Mouse (Mus musculus): ENCODE data around the gene D630036H23Rik.
"Not testable (repeated sequence)": the region's sequence is repeated elsewhere in the genome, so short reads cannot be mapped to it uniquely, and the experiment has no call there.

D630036H23Rik gene

GRCm38 (mm10) chr12:36381441-36382340 is at the start of gene D630036H23Rik, which contains the start of gene Ispd:
D630036H23Rik (minus strand) TSS chr12:36382181.
Ispd (plus strand) TSS chr12:36381450.
- in situ Hi-C loops (cut with MboI; ENCODE audit: low pct_unique_long_range_greater_than_20kb in 1 of 2, low sequenced_read_pairs in 2 of 2, unreplicated experiment in 1 of 2), result no loop called here

- in situ Hi-C loops (cut with MboI; ENCODE audit: low pct_unique_long_range_greater_than_20kb in 1 of 2, low sequenced_read_pairs in 2 of 2, unreplicated experiment in 1 of 2), result no loop called here
Measured at GRCm38 (mm10) chr12:36426163-36427045, 44.4 kb upstream of the D630036H23Rik start.

GRCm38 (mm10) chr12:36425258-36425657 is 43.3 kb upstream of the D630036H23Rik start:
- in situ Hi-C loops (cut with MboI; ENCODE audit: low pct_unique_long_range_greater_than_20kb in 1 of 2, low sequenced_read_pairs in 2 of 2, unreplicated experiment in 1 of 2), result no loop called here

GRCm38 (mm10) chr12:36423677-36424076 is 41.7 kb upstream of the D630036H23Rik start:
- in situ Hi-C loops (cut with MboI; ENCODE audit: low pct_unique_long_range_greater_than_20kb in 1 of 2, low sequenced_read_pairs in 2 of 2, unreplicated experiment in 1 of 2), result no loop called here

GRCm38 (mm10) chr12:36395115-36395514 is 13.1 kb upstream of the D630036H23Rik start:
- in situ Hi-C loops (cut with MboI; ENCODE audit: low pct_unique_long_range_greater_than_20kb in 1 of 2, low sequenced_read_pairs in 2 of 2, unreplicated experiment in 1 of 2), result no loop called here

- in situ Hi-C loops (cut with MboI; ENCODE audit: low pct_unique_long_range_greater_than_20kb in 1 of 2, low sequenced_read_pairs in 2 of 2, unreplicated experiment in 1 of 2), result no loop called here
Measured at GRCm38 (mm10) chr12:36386991-36387390, 5.0 kb upstream of the D630036H23Rik start.

GRCm38 (mm10) chr12:36385386-36385785 is 3.4 kb upstream of the D630036H23Rik start:
- in situ Hi-C loops (cut with MboI; ENCODE audit: low pct_unique_long_range_greater_than_20kb in 1 of 2, low sequenced_read_pairs in 2 of 2, unreplicated experiment in 1 of 2), result no loop called here

- in situ Hi-C loops (cut with MboI; ENCODE audit: low pct_unique_long_range_greater_than_20kb in 1 of 2, low sequenced_read_pairs in 2 of 2, unreplicated experiment in 1 of 2), result no loop called here
Measured at GRCm38 (mm10) chr12:36380806-36381205, 1.2 kb downstream of the D630036H23Rik start.

- in situ Hi-C loops (cut with MboI; ENCODE audit: low pct_unique_long_range_greater_than_20kb in 1 of 2, low sequenced_read_pairs in 2 of 2, unreplicated experiment in 1 of 2), result no loop called here
Measured at GRCm38 (mm10) chr12:36380254-36380653, 1.7 kb downstream of the D630036H23Rik start.

- in situ Hi-C loops (cut with MboI; ENCODE audit: low pct_unique_long_range_greater_than_20kb in 1 of 2, low sequenced_read_pairs in 2 of 2, unreplicated experiment in 1 of 2), result not testable (repeated sequence)
Measured at GRCm38 (mm10) chr12:36376391-36376790, 5.6 kb downstream of the D630036H23Rik start.

GRCm38 (mm10) chr12:36373237-36373998 is 8.6 kb downstream of the D630036H23Rik start:
- in situ Hi-C loops (cut with MboI; ENCODE audit: low pct_unique_long_range_greater_than_20kb in 1 of 2, low sequenced_read_pairs in 2 of 2, unreplicated experiment in 1 of 2), result no loop called here

DNA sequence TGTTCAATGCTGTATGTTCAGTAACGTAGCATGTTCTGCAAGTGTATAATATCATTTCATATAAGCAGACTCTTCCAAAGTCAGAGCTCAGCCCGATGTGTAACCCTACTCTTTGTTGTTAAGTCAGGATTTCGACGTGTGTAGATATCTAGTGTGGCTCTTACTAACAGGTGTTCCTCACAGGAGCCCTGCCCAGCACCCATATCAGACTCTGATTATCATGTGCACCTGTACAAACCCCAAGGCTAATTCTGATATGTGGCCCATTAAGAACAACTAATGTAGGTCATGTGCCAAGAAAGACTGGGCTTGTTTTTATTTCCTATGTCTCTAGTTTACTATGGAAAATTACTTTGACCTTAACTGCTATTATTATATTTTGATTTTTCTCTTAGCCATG is 18.0 kb downstream of the D630036H23Rik start:
- in situ Hi-C loops (cut with MboI; ENCODE audit: low pct_unique_long_range_greater_than_20kb in 1 of 2, low sequenced_read_pairs in 2 of 2, unreplicated experiment in 1 of 2), result no loop called here

DNA sequence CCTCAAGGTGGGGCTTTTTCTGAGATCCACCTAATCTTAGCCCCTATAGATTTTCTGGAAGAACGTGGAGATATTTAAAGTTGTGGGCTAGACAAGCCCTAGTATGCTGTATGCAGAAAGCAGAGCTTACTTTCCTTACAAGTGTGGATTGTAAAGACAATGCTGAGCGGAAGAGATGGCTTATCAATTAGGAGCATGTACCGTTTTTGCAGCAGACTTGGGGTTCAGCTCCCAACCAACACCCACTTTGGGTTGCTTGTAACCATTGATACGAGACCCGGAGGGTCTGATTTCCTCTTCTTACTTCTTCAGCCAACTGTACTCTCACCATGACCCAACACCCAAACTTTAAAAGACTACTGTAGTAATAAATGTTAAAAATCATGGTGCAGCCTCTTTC is 21.3 kb downstream of the D630036H23Rik start:
- in situ Hi-C loops (cut with MboI; ENCODE audit: low pct_unique_long_range_greater_than_20kb in 1 of 2, low sequenced_read_pairs in 2 of 2, unreplicated experiment in 1 of 2), result no loop called here

- in situ Hi-C loops (cut with MboI; ENCODE audit: low pct_unique_long_range_greater_than_20kb in 1 of 2, low sequenced_read_pairs in 2 of 2, unreplicated experiment in 1 of 2), result no loop called here
Measured at GRCm38 (mm10) chr12:36360064-36360463, 21.9 kb downstream of the D630036H23Rik start.

- in situ Hi-C loops (cut with MboI; ENCODE audit: low pct_unique_long_range_greater_than_20kb in 1 of 2, low sequenced_read_pairs in 2 of 2, unreplicated experiment in 1 of 2), result no loop called here
Measured at GRCm38 (mm10) chr12:36344131-36344530, 37.9 kb downstream of the D630036H23Rik start.

- in situ Hi-C loops (cut with MboI; ENCODE audit: low pct_unique_long_range_greater_than_20kb in 1 of 2, low sequenced_read_pairs in 2 of 2, unreplicated experiment in 1 of 2), result no loop called here
Measured at GRCm38 (mm10) chr12:36333837-36334281, 48.1 kb downstream of the D630036H23Rik start.

GRCm38 (mm10) chr12:36332676-36333075 is 49.3 kb downstream of the D630036H23Rik start:
- in situ Hi-C loops (cut with MboI; ENCODE audit: low pct_unique_long_range_greater_than_20kb in 1 of 2, low sequenced_read_pairs in 2 of 2, unreplicated experiment in 1 of 2), result no loop called here
